Mouse (Mus musculus): ENCODE measurements around the gene Ppif.

The Ppif gene

DNA sequence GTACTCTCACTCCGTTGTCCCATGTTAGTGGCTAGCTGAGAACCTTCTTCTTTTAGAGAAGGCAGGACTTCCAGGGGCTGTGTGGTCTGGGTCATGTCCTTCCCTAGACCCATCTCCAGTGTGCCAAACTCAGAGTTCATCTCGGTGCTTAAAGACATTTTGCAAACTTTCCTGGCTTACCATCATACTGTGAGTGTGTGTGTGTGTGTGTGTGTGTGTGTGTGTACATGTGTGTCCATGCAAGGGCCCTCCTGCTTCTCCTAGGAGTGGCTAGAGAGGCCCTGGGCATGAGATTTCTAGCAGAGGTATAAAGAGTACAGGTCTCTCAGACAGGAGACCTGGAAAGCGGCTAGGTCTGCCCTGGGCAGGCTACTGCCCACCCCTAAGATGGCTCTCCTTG, 42.2 kb downstream of the Ppif start:
- no peak for ATAC-seq (ENCODE audit: low TSS enrichment)

DNA sequence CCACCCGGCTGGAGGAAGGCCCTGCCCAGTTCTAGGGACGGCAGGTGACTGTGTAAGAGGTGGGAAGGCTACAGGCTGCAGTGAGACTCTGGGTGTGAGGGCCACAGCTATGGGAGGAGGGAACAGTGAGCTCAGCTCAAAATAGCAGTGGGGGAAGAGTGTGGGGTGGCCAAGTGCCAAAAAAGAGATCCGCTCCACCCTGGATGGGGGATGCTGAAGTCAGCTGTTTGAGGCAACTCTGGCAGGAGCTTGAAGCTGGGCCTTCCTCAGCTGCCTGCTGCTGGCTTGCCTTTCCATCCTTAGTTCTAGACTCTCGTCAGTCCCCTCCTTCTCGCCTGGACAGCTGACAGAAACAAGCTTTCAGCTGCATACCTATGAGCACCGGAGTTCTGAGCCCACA, 42.6 kb downstream of the Ppif start:
- ATAC-seq (ENCODE audit: low TSS enrichment) = peak; percentile 75

DNA sequence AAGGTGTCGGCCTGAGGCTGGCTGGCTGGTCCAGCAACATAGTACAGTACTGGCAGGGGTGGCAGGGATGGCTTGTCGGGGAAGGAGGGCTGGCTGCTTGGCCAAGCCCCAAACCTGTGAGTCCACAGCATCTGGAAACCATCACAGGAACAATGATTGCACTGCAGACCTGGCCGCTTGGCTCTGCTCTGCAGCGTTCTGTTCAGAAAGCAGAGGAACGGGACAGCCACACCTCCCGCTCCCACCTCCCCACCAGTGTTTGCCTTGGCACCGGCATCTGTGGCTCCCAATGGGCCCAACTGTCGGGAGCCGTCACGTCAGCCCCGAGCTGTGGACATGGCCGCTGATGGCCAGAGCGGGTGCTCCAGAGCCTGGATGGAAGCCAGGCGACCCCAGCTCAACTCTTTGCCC, 44.6 kb downstream of the Ppif start:
- no peak for ATAC-seq (ENCODE audit: low TSS enrichment)

DNA sequence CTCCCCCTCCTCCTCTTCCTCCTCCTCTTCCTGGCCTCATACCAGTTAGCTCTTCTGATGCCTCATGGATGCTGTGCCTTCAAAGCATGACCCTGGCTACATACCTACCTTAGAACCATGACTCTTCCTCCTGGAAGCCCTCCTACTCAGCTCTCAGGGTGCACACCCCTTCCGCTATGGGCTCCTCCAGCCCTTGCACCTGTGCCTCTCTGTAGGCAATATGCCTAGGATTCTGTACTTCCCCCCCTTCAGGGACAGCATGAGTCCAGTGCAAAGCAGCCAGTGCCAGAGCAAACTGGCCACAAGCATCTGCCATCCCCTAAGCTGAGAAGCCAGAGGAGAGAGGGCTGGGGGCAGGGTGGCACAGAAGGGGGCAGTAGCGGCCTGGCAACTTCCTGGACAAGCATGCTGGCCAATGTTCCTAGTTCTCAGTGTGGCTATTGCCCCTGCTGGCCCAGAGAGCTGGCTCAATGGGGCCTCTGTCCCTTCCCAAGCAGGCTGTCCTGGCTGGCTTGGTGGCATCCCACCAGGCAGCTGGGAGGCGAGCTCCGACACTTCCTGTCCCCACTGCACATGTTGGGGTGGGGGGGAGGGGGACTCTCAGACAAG, 46.1 kb downstream of the Ppif start:
- ATAC-seq (ENCODE audit: low TSS enrichment) = peak; percentile 66

DNA sequence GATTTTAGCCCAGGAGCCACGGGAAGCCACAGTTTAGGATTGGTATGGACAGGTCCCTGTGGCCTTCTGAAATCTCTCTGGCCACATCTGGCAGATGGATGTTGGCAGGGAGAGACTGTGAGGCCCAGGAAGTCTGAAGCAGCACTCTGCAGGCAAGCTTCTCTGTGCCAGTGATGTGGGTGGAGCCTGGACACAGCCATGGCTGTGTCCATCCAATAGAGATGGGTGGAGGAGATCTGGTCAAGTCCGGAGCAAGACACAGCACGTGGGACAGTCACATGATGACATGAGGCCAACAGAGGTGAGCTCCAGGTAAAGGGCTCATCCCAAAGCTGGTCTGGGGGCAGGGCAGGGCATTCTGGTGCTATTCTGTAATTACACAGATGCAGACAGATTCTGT, 47.3 kb downstream of the Ppif start:
- ATAC-seq (ENCODE audit: low TSS enrichment) = no peak

DNA sequence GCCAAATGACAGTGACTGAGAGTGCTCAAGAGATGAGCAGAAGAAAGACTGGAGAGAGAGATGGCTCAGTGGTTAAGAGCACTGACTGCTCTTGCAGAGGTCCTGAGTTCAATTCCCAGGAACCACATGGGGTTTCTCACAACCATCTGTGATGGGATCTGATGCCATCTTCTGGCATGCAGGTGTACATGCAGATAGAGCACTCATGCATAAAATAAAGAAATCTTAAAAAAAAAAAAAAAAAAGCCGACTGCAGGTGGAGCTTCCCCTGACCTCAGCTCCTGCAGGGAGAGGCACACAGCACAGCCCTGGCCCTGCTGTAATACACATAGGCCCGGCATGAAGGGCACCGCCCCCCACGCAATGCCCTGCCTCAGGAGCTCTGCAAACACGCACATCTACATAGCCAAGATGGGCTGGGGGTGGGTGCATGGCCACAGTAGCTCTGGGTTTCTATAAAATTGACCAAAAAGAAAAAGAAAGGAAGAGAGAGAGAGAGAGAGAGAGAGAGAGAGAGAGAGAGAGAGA, 48.0 kb downstream of the Ppif start:
- ATAC-seq (ENCODE audit: low TSS enrichment) = no peak

DNA sequence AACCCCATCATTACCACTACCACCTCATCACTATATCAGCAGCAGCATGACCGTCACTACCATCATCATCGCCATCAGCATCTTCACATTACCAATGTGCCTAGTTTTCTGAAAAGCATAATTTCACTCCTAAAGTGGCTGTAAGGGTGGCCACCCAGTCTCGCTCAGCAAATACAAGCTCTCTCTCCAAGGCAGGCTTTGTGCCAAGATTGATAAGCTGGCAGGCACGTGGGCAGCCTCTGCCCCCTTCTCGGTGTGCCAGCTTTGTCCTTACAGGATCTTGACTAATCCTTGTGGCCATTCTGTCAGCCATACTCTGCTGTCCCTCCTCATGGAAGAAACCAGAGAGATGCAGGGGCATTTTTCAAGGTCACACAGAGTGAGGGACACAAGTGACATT, 49.0 kb downstream of the Ppif start:
- no peak for ATAC-seq (ENCODE audit: low TSS enrichment)

DNA sequence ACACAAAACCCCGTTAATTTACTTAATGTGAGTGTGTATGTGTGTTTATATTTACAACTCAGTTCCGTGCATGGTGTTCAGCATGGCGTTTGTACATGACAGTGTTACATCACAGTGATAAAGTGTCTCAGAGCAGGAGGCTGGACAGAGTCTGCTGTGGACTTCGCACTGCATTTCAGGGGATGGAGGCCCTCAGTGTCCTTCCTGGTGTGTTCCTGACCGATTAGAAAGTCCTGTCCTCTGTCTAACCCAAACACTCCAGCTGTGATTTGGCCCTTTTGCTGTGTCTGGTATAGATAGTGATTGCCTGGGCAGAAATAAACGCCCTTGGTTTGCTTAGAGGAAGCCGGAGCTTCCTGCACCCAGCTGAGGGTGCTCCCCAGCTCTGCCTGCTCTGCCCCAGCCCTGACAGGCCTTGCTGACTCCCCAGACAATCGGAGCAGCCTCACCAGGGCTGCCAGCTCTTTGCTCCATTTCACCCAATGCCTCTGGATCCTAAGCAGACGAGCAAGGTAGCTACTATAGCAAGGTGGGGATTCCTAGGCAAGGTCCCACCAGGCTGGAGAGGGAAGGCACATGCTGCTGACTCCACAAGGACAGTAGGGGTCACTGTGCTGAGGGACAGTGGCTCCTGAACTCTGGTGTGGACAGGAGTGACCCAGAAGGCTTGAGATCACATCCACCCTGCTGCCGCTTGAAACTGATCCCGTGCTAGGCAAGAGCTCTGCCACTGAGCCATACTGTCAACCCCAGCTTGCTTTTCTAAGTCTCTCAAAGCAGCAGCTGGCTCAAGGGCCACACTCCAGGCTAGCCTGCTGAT, 51.6 kb downstream of the Ppif start:
- peak; percentile 25; the same call in 1 of the 2 replicates for ATAC-seq (ENCODE audit: low TSS enrichment)

DNA sequence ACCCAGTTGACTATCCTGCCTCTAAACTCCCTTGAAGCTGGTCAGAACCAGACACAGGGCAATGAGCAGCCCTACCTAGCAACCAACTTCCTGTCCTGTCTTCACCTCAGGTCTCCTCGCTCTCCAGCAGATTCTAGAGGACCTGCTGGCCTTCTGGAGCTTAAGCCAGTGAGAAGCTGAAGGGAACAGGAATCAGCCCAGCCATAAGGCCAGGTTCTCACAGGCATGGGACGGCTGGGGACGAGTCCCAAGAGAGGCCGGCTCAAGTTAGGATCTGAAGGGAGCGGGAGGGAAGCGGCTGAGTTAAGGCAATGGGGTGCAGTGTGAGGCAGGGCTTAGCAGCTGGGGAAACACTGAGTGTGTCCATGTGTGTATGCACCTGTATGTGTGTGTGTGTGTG, 52.4 kb downstream of the Ppif start:
- no peak for ATAC-seq (ENCODE audit: low TSS enrichment)

DNA sequence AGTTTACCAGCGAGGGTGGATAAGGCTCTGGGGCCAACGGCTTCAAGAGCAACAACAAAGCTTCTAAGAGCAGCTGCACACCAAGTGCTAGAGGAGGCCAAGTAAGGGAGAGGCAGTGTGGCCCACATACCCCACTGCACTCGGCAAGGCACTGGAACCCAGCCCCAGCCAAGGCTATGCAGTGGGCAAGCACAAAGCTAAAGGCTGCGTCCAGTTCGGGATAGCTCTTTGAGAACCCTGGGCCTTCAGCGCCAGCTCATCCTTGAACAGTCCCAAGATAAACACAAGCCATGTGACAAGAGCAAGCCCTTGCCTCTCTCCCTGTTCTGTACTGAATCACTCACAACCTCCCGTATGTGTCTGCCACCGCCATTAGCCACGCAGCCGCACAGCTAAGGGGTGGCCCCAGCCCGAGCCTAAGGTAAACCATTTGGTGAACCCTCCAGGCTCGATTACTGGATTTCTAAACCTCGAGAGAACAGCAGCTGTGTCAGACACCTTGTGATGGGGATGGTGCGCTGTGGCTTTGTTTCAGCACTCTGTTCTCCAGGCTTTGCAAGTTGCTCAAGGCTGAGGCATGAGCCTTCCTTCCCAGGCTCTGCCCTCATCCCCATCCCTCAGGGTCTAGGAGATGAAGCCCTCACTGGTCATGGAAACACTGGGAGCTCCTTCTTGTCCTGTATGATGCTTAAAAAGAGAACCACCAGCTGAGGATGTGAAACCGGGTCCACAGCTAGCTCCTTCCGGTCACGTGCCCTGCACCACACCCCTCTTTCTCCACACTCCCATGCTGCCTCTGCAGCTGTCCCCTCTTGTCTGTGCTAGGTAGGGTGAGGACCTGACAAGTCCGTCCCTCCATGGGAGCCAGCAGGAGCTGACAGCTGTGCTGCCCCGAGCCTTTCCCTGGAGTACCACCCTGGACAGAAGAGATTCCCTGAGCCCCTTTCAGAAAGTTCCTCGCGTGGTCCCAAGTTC, 53.3 kb downstream of the Ppif start:
- ATAC-seq (ENCODE audit: low TSS enrichment) = no peak

DNA sequence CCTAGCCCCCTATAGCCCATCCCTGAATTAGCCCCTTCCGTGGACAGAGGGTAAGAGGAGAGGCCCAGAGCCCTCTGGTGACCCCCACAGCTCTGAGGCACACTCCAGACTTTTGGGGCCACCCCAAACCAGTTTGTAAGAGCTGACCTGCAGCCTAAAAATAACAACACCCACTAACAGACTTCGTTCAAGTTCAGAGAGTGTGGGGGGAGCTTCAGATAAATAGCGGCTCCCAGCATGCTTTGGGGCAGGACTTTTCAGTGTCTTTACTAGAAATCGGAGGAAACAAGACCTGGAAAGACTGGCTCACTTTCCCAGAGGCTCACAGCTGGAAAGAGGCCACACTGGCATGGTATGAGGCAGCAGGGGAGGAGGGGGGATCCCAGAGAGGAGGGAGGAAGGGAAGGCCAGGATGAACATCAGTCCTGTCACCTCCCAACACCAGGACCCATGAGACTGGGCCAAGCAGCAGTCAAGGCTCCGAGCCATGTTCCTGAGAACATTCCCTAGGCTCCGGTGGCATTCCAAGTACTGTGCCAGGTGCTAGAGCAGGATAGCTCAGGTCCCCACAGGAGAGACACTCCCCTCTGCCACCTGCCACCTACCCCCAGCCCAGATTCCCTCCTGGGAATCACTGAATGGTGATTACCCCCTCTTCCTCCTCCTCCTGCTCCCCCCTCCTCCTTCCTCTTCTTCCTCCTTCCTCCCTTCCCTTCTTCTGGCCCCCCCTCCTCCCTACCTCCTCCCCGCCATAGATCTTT, 54.2 kb downstream of the Ppif start:
- no peak for ATAC-seq (ENCODE audit: low TSS enrichment)

DNA sequence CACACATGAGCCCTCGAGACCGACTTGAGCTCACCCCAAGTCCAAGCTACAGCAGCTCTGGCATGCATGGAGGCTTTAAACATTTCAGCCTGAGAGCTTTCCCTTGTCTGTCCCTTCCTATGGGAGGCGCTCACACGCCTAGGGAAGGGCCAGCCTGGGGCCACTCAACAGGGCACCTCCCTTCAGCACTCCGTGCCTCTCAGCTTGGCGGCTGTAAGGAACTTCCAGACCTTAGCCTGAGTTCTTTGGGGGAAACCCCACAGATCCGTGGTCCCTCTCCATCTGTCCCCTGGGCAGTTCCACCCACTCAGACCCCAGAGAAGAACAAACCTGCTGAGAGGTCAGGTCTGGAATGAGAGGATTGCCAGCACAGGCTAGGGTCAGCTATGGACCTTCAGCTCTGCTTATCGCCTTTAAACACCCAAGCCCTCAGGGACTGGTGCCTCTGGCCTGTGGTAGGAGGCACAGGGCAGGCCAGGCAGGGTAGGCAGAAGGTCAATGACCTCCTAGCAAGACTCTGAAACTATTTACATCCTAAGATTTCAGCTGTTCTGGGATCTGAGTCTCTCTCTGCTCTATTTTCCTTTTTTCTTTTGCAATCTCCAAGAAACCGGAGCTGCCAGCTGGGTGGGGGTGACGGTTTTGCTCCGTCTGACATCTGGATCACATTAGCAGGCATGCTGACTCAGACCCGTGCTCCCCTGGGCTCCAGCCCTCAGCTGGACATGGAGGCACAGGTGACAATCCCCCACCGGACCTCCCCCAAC, 55.4 kb downstream of the Ppif start:
- ATAC-seq (ENCODE audit: low TSS enrichment) = no peak

Measured in frontal cortex, adult (tissue).